Mouse (Mus musculus) cerebellum, adult 2 months (tissue): ENCODE results near the gene Snca. TPM values are rescaled to one million over a fixed set of nuclear protein-coding genes. Genes with fewer than 3 reads are reported as not detected.
"Not testable (repeated sequence)": the region's sequence is repeated elsewhere in the genome, so short reads cannot be mapped to it uniquely, and the experiment has no call there.

Experiments
- DNase-seq, 2 experiments: peaks; one replicate each; pipeline ENCODE4 v3.0.0; 2021
- H3K27ac ChIP-seq: fragments of 200-500 bp; 2 replicates; pipeline ENCODE4 v1.5.1; 2012; ENCODE audit warnings: low read length, control low read depth, inconsistent platforms; ENCODE audit not compliant: insufficient read depth
- H3K27me3 ChIP-seq: fragments of 200-500 bp; 2 replicates; pipeline ENCODE4 v1.6.1; 2012; ENCODE audit warnings: inconsistent platforms, mild to moderate bottlenecking, low read length, moderate library complexity; ENCODE audit not compliant: control insufficient read depth, insufficient read depth
- H3K4me1 ChIP-seq: fragments of 200-500 bp; 2 replicates; pipeline ENCODE4 v1.6.1; 2011; ENCODE audit warnings: low read length; ENCODE audit not compliant: control insufficient read depth, insufficient read depth
- H3K4me3 ChIP-seq: fragments of 200-500 bp; replicated peaks from 2 replicates; pipeline ENCODE3; 2011; ENCODE audit warnings: mild to moderate bottlenecking, low read depth, low read length, control low read depth; ENCODE audit not compliant: insufficient read depth
- CTCF ChIP-seq: fragments of 200-500 bp; IDR thresholded peaks from 2 replicates; pipeline ENCODE4 v1.5.1; 2011; ENCODE audit warnings: low read depth, mild to moderate bottlenecking, control low read depth, low read length, moderate library complexity, borderline replicate concordance; ENCODE audit not compliant: insufficient read depth
- POLR2A ChIP-seq: fragments of 200-500 bp; IDR thresholded peaks from 2 replicates; pipeline ENCODE4 v1.6.1; 2011; ENCODE audit warnings: low read length, control low read depth, borderline replicate concordance; ENCODE audit not compliant: insufficient read depth
- WGBS: fragments of 180-500 bp; shearing (Covaris S2); methylation state at CpG from one replicate; pipeline ENCODE4 v1.1.7; 2018; 5-methylcytosine and 5-hydroxymethylcytosine counted together
- polyA plus RNA-seq: library from polyadenylated mRNA; depleted of rRNA; stranded (reverse); fragments of >200 nt; gene quantifications from 2 replicates; pipeline ENCODE4 v1.2.3, GENCODE M21; 2012; rRNA removed

The Snca gene
- polyA plus RNA-seq, 1 experiment: 84.4 TPM

- WGBS: 96% methylated on average over 2 of the region's 2 CpGs
- no peak for DNase-seq
- TF ChIP-seq POLR2A (no peak), CTCF (no peak)
- no peaks in the 10 kb centered on the region for H3K4me1 ChIP-seq
- H3K27ac ChIP-seq: no peak overlapping the region
- no peaks in the 10 kb centered on the region for H3K27me3 ChIP-seq
- H3K4me3 ChIP-seq: no peak overlapping the region
These were observed 131.6 kb downstream of the Snca start for GRCm38 (mm10) chr6:60698072-60698471.

- H3K27me3 ChIP-seq, H3K4me3 ChIP-seq, DNase-seq, H3K4me1 ChIP-seq, H3K27ac ChIP-seq: not testable (repeated sequence)
- WGBS: 93% methylated on average over 4 of the region's 4 CpGs
These were observed 142.6 kb downstream of the Snca start for GRCm38 (mm10) chr6:60687048-60687447.

GRCm38 (mm10) chr6:60682233-60682632 is 147.4 kb downstream of the Snca start:
- H3K4me3 ChIP-seq: no peak overlapping the region
- DNase-seq: peak in 1 of 2 experiments; percentile 54
- peak; percentile 45; the same call in 1 of the 2 replicates for TF ChIP-seq CTCF
- TF ChIP-seq POLR2A: no peak
- H3K4me1 ChIP-seq: no peaks in the 10 kb centered on the region
- no peak overlapping the region for H3K27ac ChIP-seq
- no peaks in the 10 kb centered on the region for H3K27me3 ChIP-seq
- 34% methylated on average over 4 of the region's 4 CpGs for WGBS

Other genes with a start within 250 kb of the Snca start
- gene Mmrn1, start 95.1 kb upstream of the Snca start, polyA plus RNA-seq: 0.03 TPM in 1 of 2 replicates, not detected in the other